Mouse (Mus musculus) urinary bladder, adult 2 months (tissue): Measurements from ENCODE around the gene Thg1l. TPM values are rescaled to one million over a fixed set of nuclear protein-coding genes. Genes with fewer than 3 reads are reported as not detected.
A peak's percentile ranks its signal among the peaks of the same experiment; 100 is the strongest.

Experiments used
- DNase-seq: peaks from one replicate; pipeline ENCODE4 v3.0.0; 2022; ENCODE audit warnings: low spot score
- polyA plus RNA-seq: library from polyadenylated mRNA; depleted of rRNA; stranded (reverse); fragments of >200 nt; gene quantifications from 2 replicates; pipeline ENCODE4 v1.2.3, GENCODE M21; 2012; rRNA removed

The Thg1l gene
- polyA plus RNA-seq, 1 experiment: 9.7 TPM

- no peak for DNase-seq
These were observed 27.8 kb downstream of the Thg1l start for GRCm38 (mm10) chr11:45927456-45927855.

- DNase-seq: peak; percentile 44
These were observed 28.6 kb downstream of the Thg1l start for GRCm38 (mm10) chr11:45926640-45927082.

- no peak for DNase-seq
These were observed 29.9 kb downstream of the Thg1l start for GRCm38 (mm10) chr11:45925436-45925835.

- DNase-seq: no peak
These were observed 33.8 kb downstream of the Thg1l start for GRCm38 (mm10) chr11:45921480-45921898.

GRCm38 (mm10) chr11:45921026-45921425, 34.3 kb downstream of the Thg1l start:
- no peak for DNase-seq

- no peak for DNase-seq
These were observed 36.5 kb downstream of the Thg1l start for GRCm38 (mm10) chr11:45918836-45919235.

GRCm38 (mm10) chr11:45918018-45918417, 37.3 kb downstream of the Thg1l start:
- DNase-seq: no peak

GRCm38 (mm10) chr11:45916196-45916595, 39.1 kb downstream of the Thg1l start:
- DNase-seq: no peak

GRCm38 (mm10) chr11:45910701-45911100, 44.6 kb downstream of the Thg1l start:
- DNase-seq: no peak

- no peak for DNase-seq
These were observed 46.4 kb downstream of the Thg1l start for GRCm38 (mm10) chr11:45908894-45909293.

GRCm38 (mm10) chr11:45908070-45908469, 47.2 kb downstream of the Thg1l start:
- no peak for DNase-seq

GRCm38 (mm10) chr11:45907301-45907700, 48.0 kb downstream of the Thg1l start:
- no peak for DNase-seq

GRCm38 (mm10) chr11:45906109-45906786, 49.0 kb downstream of the Thg1l start:
- DNase-seq: no peak

- no peak for DNase-seq
These were observed 54.9 kb downstream of the Thg1l start for GRCm38 (mm10) chr11:45900233-45901015.

- no peak for DNase-seq
These were observed 57.9 kb downstream of the Thg1l start for GRCm38 (mm10) chr11:45897392-45897791.

Other genes starting within 250 kb of the Thg1l start
- gene Clint1, start 103.4 kb downstream of the Thg1l start, polyA plus RNA-seq: 72.0 and 74.3 TPM in 2 replicates
- 3.5 and 4.2 TPM in 2 replicates for gene Lsm11, start 10.6 kb downstream of the Thg1l start, polyA plus RNA-seq
- gene Sox30, start 24.8 kb upstream of the Thg1l start, polyA plus RNA-seq: 0.16 and 0.26 TPM in 2 replicates
- 9.3 and 10.6 TPM in 2 replicates for gene Gm12166, start 96.8 kb upstream of the Thg1l start, polyA plus RNA-seq
- 16.5 and 18.0 TPM in 2 replicates for gene Adam19, start 100.5 kb upstream of the Thg1l start, polyA plus RNA-seq
- gene Nipal4, start 211.0 kb upstream of the Thg1l start, polyA plus RNA-seq: 40.3 and 48.3 TPM in 2 replicates